Mouse (Mus musculus) right cerebral cortex, postnatal 36 days (tissue): ENCODE data around the gene Phf21a.

Experiments used
- DNase-seq, 2 experiments: peaks; one replicate each; pipeline ENCODE4 v3.0.0; 2022; ENCODE audit warnings: low spot score in 2 of 2, mixed read lengths in 1 of 2

The Phf21a gene

DNA sequence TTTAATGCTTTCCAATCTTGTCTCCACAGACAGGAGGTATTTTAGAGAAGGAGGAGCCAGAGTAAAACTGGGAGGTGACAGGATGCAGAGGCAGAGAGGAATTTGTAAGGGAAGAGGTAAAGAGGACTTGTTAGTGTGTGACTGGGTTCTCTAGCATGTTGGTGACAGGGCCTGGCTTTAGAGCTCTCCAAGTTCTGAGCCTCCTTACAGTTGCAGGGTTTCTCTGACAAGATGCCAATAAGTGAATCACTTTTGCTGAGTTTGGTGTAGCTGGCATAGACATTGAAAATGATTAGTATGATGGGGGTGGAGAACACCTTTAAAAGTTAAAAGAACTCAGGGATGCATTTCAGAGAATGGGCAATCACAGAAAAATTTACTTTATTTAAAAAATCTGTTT, 138.8 kb downstream of the Phf21a start:
- no peak for DNase-seq

DNA sequence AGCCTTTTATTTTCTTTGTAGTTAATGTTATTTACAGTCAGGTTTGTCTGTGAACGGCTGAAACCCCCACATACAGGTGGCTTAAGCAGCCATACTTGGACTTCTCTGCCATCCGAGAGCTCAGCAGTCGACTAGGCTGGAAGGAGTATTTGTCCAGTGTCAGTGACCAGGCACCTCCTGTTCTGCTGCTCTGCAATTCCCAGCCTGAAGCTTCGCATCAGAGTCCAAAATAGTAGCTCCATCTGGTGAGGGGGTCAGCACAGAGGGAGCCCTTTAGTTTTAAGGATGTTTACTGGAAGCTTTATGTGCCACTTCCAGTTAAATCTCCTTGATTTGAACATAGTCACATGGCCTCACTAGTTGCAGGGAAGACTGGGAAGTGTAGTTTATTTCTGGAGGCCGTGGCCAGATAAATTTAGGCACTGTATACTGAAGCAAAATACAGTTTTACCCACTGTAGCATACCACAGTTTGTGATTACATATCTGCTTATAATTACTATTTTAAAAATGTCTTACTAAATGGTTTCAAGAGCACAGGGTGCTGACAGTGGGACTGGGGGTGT, 141.9 kb downstream of the Phf21a start:
- no peak for DNase-seq

DNA sequence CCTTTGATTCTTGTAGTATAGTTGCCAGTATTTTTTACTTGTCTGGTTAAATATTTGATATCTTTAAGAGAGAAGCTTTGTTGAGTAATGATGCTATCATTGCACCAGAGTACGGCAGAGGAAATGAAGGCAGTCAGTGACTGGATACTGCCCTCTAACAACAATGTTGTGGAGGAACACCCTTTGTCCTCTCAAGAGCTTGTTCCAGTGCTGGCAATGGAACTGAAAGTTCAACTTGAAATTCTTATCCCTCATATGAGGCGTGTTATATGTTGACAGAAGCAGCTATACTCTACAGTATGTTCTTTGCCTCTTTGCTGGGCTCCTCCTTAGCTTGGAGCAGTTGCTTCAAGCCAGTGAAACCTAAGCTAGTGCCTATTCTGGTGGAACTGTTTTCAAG, 147.4 kb downstream of the Phf21a start:
- DNase-seq = no peak

DNA sequence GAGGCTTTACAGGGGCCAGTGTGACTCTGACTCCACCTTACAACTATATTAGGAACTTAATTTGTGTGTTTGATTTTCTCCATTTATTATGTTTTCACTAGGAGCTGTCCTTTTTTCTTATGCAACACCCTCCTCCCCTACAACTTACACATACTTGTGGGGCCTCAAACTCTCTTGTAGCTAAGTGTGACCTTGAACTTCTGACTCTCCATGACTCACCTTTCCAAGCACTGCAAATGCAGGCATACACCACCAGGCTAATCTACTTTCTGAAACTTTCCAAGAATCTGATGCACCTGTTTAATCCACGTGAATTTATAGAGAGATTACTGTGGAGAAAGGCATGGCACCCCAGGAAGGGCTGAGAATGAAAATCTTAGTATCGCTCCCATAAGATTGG, 147.9 kb downstream of the Phf21a start:
- no peak for DNase-seq

DNA sequence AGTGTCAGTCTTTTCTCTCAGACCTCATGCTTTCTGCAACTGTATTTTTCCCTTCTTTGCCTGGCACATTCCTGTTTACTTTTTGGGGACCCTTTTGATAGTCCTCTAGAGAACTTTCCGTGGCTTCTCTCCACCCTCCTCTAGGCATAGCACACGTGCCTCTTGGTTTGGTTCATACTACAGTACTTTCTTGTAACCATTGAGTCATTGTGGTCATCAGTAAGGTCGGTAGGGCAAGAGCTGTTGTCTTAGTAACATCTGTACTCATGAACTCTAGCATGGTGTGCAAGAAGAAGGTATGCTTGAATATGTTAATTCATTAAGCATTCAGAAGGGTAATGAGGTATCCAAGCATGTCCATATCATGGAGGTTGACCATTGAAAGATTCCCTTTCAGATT, 148.4 kb downstream of the Phf21a start:
- no peak for DNase-seq

DNA sequence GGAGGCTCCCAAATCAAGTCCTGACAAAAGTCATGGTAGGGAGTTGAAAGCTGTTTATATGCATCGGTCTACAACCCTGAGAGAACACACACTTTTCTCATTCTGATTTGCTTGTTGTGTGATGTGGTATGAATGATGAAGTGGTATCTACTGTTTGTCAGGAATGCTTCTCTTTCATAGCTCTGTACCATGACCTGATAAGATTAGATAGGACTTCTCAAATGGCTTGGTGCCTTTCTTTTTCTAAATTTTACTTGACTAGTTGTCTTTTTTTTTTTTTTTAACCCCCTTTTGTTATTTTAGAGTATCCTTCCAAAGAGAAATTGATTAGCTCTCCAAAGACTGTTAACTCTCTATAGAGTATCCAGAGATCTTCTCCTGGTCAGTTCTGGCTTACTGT, 153.2 kb downstream of the Phf21a start:
- no peak for DNase-seq

DNA sequence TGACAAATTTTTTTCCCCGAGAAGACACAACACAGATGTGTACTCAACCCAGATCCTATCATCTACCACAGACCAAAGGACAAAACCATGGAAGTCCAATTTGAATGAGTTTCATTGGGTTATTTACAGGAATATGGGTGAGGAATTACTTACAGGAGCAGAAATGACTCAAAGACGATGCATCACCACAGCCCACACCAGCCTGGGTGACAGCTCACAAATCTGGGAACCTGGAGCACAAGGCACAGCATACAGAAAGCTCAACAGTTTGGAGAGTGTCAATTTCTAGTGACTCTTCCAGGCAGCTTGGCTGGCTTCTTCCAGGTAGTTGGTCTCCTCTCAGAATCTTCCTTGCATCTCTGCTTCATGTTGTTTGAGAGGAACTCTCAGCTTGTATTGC, 154.8 kb downstream of the Phf21a start:
- no peak for DNase-seq

DNA sequence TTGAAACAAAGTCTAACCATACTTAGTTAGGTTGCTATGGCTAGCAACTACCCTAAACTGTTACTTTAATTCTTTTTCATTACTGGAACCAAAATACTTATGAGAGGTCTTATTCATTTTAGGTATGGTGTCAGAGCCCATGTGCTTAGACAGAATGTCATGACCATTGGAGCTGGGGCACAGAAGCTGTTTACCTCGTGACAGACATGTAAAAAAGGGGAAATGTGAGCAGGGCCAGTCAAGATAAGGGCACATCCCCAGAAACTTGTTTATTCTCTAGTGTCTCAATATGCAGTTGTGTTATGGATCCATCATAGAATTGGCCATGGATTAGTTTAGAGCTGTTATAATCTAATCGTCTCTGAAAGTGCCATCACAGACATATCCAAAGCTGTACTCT, 157.6 kb downstream of the Phf21a start:
- no peak for DNase-seq

DNA sequence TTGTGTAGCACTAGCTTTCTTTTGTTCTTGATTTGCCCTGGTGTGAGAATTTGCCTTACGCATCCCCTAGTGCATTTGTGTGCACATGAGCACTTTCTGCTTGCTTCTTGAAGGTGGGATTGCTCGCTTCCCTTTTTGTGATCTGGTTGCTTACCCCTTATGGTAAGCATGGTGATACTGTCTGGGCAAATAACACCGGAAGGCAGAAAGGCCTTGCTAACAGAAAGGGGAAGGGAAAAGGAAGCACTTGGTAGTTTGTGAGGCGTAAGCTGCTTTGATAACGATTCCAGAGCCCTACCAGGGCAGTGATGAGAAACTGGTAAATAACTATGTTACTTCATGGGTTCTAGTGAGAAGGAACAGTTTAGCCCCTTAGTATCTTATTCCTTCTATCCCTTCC, 160.9 kb downstream of the Phf21a start:
- no peak for DNase-seq

DNA sequence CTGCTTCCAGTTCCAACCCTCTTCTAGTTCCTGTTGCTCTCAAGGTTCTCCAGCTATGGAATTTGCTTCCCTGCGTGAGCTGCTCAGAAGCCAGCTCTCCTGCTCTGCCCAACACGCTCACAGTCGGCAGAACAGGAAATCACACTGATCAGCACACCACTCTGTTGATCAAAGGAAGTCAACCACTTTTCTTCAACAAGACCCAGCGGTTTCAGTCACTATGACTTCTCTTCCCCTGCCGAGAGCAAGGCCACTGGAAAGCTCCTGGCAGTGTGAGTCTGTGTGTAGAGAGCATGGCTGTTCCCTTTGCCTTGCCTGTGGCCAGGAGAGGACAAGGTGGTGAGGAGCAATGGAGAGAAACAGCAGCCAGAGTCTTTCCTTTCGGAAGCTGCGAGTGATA, 163.2 kb downstream of the Phf21a start:
- DNase-seq = no peak

DNA sequence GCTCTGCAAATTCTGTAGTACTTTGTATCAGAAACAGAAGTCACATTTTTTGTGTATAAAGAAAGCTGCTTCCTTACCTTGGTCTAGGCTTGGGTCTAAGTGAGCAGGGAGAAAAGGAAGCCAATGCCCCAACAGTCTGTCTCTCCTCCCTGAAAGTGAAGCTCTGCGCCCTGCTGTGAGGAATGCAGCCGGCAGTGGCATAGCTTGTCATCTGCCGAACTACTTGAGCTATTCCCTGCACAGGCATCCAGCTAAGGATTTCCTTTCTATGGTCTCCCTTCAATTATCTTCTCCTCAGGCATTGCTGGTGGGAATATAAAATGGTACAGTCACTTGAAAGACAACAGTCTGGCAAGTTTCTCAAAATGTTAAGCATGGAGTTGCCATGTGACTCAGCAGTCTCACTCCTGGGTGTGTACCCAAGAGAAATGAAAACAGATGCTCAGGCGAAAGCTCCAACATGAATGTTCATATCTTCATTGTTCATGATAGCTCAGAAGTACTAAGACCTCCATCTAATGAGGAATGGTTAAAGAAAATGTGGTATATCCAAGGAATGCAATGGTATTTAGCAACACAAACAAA, 164.5 kb downstream of the Phf21a start:
- DNase-seq = no peak

DNA sequence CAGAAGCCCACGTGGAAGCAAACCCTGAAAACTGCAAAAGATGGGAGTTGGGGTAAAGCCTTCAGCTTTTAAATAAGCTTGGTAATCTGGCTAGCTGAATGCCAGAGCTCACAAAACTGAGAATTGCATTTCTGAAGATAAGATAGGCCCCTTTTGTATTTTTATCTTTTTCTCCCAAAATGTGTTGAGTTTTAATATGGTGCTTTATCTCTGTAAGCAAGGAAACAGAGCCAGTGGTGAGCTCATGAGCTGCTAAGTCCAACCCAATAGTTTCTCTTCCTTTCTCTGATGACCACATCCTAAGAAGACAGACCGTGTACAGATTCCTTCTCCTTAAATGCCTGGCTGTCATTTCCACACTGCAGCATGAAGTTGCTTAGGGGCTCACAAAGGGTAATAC, 167.0 kb downstream of the Phf21a start:
- no peak for DNase-seq

DNA sequence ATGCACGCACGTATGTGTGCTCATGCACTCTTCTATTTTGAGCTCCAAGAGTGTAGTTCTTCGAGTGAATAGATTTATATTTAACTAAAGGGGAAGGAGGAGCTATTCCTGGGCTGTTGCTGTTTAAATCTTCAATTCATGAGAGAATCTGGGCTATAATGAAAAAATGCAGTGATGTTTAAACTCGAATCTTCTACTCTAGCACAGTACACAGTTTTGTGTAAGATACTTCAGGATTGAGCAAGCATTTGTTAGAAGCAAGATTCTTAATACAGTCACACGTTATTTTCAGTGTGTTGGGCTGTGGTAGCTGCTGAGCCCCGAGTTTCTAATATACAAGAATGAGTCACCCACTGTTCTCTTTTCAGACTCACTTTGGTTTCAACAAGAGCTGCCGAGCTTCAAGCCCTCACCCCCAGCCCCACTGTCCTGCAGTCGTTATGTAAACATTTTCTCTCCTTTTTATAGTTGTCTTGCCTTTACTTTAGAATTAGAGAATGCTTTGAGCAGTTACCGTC, 173.2 kb downstream of the Phf21a start:
- no peak for DNase-seq

DNA sequence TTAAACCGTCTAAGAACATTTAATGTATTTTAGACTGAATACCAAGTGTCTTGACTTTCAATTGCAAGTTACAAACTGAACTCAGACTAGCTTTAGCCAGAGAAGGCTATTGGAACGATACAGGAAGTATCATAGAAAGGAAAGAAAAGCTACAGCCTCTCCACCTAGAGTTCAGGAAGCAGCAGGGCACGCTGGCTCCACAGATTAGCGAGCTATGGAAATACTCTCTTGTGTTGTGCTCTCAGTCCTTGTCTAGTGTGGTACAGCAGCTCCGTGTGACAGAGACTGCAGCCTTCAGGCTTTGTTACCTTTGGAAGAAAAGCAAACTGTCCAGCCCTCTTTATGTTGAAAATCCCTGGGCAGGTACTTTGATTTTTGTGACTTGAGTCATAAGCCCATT, 176.3 kb downstream of the Phf21a start:
- DNase-seq = no peak

DNA sequence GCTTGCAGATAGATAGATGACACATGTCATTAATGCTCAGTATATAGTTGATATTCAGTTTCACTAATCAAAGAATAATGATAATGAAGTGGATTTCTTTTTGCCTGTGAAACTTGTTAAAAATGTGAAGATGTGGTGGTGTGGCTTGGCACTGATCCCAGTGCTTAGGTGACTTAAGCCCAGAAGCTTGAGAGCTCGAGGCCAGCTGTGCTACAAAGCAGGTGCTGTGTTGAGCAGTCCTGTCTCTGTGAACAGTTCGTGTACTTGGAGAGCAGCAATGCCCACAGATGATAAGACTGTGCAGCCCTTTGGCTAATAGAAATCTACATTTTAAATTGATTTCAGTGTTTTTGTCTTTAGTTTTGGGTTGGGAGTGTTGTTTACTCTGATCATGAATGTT, 179.6 kb downstream of the Phf21a start:
- DNase-seq = no peak

DNA sequence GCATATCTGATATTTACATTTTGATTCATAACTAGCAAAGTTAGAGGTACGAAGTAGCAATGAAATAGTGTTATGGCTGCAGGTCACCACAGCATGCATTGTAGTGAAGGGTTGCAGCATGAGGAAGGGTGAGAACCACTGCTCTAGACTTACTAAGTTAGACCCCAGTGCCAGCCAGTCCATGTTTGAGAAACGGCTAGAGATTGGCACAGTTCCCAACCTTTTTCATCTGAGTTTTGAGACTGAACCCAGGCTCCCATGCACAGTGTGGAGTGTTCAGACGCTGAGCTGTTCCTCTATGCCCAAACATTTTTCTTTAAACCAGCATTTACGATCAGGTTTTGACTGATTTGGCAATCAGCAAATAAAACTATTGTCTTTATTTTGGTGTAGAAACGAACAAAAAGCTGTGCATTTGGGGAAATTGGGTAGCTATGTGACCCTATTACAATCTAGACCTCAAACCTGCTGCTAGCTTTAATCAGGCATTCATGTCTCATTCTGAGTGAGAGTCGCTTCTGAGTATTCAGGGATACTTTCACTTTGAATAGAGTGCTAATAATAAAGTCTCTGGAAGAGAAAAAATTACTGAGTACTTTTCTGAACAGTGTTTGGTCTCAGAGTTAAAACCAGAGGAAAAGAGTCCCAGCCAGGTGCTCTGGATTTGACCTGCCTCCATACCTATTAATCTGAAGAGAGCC, 180.3 kb downstream of the Phf21a start:
- no peak for DNase-seq

DNA sequence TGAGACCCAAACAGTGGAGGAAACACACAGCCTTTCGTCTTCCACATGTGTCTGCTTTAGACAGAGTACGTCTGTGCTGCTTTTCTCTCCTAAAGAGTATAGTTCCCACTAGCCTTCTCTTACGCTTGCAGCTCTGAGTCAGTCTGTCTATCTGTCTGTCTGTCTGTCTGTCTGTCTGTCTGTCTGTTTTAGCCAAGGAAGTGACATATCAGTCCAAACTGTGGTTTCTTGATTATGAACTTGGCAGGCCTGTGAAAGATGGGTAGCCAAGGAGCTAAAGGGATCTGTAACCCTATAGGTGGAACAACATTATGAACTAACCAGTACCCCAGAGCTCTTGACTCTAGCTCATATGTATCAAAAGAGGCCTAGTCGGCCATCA, 180.9 kb downstream of the Phf21a start:
- DNase-seq = no peak

DNA sequence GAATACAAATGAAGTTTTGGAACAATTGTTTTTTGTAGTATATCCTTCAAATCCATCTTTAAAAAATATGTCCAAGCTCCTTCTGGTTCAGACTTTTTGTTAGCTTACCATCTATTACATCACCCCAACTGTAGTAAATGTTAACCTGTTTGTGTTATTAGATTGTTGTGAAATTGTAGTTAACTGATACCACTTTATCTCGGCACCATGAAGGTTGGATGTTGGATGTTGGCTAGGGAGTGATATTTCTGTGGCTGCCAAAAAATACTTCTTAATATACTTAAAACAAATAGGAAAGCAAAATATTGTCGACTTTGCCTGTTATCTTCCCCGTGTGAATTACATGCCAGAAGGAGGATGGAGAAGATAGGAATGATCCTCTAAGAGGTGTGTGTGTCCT, 184.9 kb downstream of the Phf21a start:
- DNase-seq = no peak

DNA sequence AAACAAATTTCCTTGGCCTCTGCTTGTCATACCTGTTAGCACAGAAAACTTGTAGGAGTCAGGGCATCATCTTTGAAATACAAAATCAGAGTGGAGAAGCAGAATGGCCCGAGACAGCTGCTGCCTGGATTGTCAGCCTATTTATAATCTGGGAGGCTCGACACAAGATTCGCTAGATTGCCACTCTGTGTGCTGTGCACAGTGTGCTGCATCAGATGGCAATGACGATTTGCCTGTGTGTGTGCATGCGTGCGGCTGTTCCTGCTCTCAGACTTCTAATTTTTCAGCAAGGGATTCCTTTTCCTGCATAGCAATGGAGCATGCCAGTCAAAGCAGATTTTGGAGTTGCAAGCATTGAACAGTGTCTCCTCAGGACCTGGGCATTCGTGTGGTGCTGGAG, 185.7 kb downstream of the Phf21a start:
- DNase-seq = peak; percentile 44 to 48

DNA sequence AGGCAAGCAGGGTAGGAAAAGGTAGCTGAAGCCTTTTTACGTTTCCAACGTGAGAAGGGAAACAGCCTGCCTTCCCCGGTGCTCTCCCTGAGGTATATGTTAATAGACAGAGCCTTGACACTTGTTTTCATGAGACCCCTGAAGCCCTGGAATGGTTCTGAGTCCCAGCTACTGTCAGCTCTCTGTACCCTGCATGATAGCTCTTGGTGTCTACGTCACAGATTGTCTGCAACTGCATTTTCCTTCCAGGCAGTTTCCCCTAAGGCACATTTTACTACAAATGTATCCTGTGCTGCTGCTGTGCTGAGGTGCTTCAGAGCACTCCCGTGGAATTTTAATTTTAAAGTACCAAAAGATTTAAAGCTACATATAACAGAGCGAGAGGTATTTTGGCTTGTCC, 186.5 kb downstream of the Phf21a start:
- no peak for DNase-seq

DNA sequence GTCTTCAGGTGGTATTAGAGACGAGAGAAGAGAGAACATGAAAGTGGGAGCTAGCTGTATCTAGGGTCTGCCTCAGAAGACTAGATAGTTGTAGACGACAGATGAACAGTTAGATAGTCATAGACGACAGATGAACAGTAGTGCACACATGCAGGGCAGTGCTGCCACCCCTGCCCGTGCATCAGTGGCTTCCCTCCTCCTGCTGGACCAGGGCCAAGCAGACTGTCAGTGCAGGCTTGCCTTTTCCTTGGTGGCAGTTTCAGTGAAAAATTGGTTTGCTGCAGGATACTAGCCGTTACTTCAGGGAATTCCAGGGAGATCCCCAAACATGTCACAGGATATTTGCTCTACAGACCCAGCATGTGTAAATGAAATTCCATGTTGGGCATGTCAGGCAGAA, 192.7 kb downstream of the Phf21a start:
- DNase-seq = no peak

DNA sequence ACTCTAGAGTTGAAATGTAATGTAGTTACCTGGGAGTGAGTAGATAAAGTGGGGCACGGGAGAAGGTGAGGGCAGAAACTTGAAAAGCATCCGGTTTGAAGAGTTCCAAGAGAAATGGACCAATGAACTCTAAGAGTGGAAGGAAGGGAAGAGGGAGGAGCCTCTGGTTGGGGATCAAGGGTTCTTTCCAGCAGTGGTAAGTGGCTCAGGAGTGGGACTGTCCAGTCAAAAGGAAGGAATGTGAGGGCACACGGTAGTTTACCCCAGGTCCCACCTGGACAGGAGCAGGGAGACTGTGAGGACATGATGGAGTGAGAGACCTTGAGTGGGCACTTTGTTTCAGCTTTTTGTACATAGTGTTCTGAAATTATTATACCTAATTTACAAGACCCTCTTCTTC, 196.4 kb downstream of the Phf21a start:
- DNase-seq = no peak

DNA sequence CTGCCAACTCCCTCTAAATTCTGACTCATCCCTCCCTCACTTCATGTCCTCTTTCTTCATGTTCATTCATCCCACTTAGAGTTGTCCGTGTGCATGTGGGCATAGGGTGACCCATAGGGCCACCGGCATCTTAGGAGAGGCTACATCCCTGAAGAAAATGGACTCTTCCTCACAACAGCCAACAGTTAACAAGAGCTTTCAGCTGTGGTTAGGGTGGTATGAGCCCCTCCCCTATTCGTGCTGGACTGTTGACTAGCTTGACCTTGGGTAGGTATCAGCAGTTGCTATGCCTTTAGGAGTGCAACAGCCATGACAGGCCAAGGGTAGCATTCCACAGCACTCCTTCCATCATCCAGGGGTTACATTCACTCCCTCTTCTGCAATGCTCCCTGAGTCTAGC, 198.6 kb downstream of the Phf21a start:
- no peak for DNase-seq

DNA sequence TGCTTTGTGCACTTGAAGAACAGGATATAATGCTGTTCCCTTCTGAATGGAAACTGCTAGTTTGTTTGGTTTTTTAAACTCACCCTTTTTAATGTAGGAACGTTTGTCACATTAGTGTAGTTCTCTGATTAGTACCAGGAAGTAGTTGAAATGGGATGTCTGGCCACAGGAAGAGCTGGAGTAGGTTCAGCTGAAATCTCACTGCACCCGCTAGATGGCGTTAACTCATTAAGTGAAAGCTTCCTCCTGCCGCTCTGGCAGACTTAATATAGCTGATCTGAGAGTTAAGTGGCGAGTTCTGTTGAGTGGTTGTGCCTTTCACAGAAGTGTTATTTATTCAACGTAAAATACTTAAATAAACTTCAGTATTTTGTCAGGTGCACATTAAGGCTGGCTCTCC, 203.5 kb downstream of the Phf21a start:
- DNase-seq = peak; percentile 68 to 69
